Mouse (Mus musculus): ENCODE data around the gene Wtap. TPM values are rescaled to one million over a fixed set of nuclear protein-coding genes. Genes with fewer than 3 reads are reported as not detected.

Gene Wtap
- polyA plus RNA-seq, 1 experiment from 2014 or later: 134 TPM

DNA sequence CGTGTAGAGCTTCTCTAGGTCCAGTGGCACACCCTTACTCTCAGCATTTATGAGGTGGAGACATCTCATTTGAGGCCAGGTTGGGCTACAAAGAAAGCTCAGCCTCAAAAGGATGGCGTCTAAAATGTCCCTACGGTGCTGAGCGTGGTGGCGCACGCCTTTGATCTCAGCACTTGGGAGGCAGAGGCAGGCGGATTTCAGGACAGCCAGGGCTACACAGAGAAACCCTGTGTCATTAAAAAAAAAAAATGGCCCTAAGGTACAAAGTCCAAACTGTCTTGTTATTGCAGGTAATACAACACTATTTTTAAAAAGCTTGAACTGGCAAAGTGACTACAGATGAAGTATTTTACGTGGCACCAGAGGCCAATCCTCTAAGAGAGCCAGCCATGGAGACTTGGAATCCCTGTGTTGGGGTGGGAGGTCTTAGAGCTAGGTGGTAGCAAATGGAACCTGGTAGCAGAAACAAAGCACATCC, 68.2 kb downstream of the Wtap start:
- no peak for ATAC-seq (replicated peaks; ENCODE audit: low FRiP score)
- H3K4me1 ChIP-seq: no peaks in the 10 kb centered on the region
- no peaks in the 10 kb centered on the region for H3K9me3 ChIP-seq (replicated peaks)
- 80% methylated on average over 8 of the region's 8 CpGs for WGBS
- H3K9ac ChIP-seq: no peak overlapping the region
- no peaks in the 10 kb centered on the region for H3K27me3 ChIP-seq
- no peak overlapping the region for H3K27ac ChIP-seq
- H3K4me3 ChIP-seq (replicated peaks): no peak overlapping the region
- H3K36me3 ChIP-seq: peaks cover 61% of the 10 kb centered on the region
- H3K4me2 ChIP-seq: no peak overlapping the region

DNA sequence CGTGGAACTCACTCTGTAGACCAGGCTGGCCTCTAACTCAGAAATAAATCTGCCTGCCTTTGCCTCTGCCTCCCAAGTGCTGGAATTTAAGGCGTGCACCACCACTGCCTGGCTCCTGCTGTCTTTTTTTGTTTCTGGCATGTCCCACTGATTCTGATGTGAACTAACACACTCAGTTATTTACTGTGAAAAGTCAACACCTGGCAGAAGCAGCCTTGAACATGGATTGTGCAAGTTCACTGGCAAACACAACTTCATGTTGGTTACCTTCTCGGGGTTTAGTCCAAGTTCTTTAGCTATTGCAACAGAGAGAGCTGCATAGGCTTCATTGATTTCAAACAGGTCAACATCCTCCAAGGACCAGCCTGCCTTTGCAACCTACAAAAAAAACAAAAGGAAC, 69.0 kb downstream of the Wtap start:
- Histone ChIP-seq H3K36me3 (peaks cover 68% of the 10 kb centered on the region), H3K4me3 (replicated peaks) (no peak overlapping the region), H3K27ac (no peak overlapping the region), H3K4me1 (no peaks in the 10 kb centered on the region), H3K4me2 (no peak overlapping the region), H3K9ac (no peak overlapping the region), H3K9me3 (replicated peaks) (no peaks in the 10 kb centered on the region), H3K27me3 (no peaks in the 10 kb centered on the region)
- WGBS: 88% methylated on average over 3 of the region's 3 CpGs
- no peak for ATAC-seq (replicated peaks; ENCODE audit: low FRiP score)

DNA sequence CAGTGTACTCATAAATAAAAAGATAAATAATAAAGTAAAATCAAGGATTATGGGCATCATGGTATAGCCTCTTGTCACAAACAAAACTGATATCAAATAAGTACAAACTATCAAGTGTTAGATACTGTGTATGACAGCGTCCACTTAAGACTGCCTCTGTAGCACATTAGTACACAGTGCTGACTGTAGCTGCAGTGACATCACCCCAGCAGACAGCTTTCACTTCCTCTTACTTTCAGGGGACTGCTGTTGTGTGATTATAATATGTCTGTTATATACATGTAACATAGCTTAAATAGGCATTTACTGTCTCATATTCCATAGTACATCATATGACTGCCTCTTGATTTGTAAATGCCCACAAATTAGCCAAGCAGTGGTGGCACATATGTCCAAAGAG, 72.9 kb downstream of the Wtap start:
- H3K9ac ChIP-seq: no peak overlapping the region
- no peaks in the 10 kb centered on the region for H3K9me3 ChIP-seq (replicated peaks)
- H3K4me2 ChIP-seq: no peak overlapping the region
- no peak overlapping the region for H3K27ac ChIP-seq
- H3K4me3 ChIP-seq (replicated peaks): no peak overlapping the region
- no peak for ATAC-seq (replicated peaks; ENCODE audit: low FRiP score)
- peaks cover 77% of the 10 kb centered on the region for H3K36me3 ChIP-seq
- peaks cover 7% of the 10 kb centered on the region; the same call in 1 of the 2 replicates for H3K4me1 ChIP-seq
- WGBS: 93% methylated on average over 1 of the region's 1 CpGs
- no peaks in the 10 kb centered on the region for H3K27me3 ChIP-seq

Other genes starting within 250 kb of the Wtap start
- gene Igf2r, start 224.5 kb downstream of the Wtap start, polyA plus RNA-seq (2015; fragmentation: Nextera tagmentation; extraction: Ambion mirVana): 30.1 and 34.6 TPM in 2 replicates
- 0.77 and 1.0 TPM in 2 replicates for gene Mas1, start 126.0 kb downstream of the Wtap start, polyA plus RNA-seq (2015; fragmentation: Nextera tagmentation; extraction: Ambion mirVana)
- not detected in 2 replicates for gene Mrgprh, start 118.1 kb downstream of the Wtap start, polyA plus RNA-seq (2015; fragmentation: Nextera tagmentation; extraction: Ambion mirVana)
- gene Pnldc1, start 83.9 kb downstream of the Wtap start, polyA plus RNA-seq (2015; fragmentation: Nextera tagmentation; extraction: Ambion mirVana): 1.5 and 2.5 TPM in 2 replicates
- 424 and 439 TPM in 2 replicates for gene Tcp1, start 78.5 kb downstream of the Wtap start, polyA plus RNA-seq (2015; fragmentation: Nextera tagmentation; extraction: Ambion mirVana)
- gene Mrpl18, start 77.8 kb downstream of the Wtap start, polyA plus RNA-seq (2015; fragmentation: Nextera tagmentation; extraction: Ambion mirVana): 162 and 182 TPM in 2 replicates
- 2.2 and 3.4 TPM in 2 replicates for gene Acat3, start 53.6 kb downstream of the Wtap start, polyA plus RNA-seq (2015; fragmentation: Nextera tagmentation; extraction: Ambion mirVana)
- 136 and 145 TPM in 2 replicates for gene Acat2, start 33.4 kb downstream of the Wtap start, polyA plus RNA-seq (2015; fragmentation: Nextera tagmentation; extraction: Ambion mirVana)
- 140 and 141 TPM in 2 replicates for gene Sod2, start 12.7 kb upstream of the Wtap start, polyA plus RNA-seq (2015; fragmentation: Nextera tagmentation; extraction: Ambion mirVana)
- gene Gpr31b, start 58.1 kb upstream of the Wtap start, polyA plus RNA-seq (2015; fragmentation: Nextera tagmentation; extraction: Ambion mirVana): 0.13 TPM in 1 of 2 replicates, not detected in the other
- gene Tcp10b, start 66.9 kb upstream of the Wtap start, polyA plus RNA-seq (2015; fragmentation: Nextera tagmentation; extraction: Ambion mirVana): 0.14 TPM in 1 of 2 replicates, not detected in the other
- not detected in 2 replicates for gene Unc93a, start 137.6 kb upstream of the Wtap start, polyA plus RNA-seq (2015; fragmentation: Nextera tagmentation; extraction: Ambion mirVana)
- not detected in 2 replicates for gene Smok2a, start 227.0 kb upstream of the Wtap start, polyA plus RNA-seq (2015; fragmentation: Nextera tagmentation; extraction: Ambion mirVana)
- not detected in 2 replicates for gene Smok2b, start 236.1 kb upstream of the Wtap start, polyA plus RNA-seq (2015; fragmentation: Nextera tagmentation; extraction: Ambion mirVana)